Mouse (Mus musculus) heart, postnatal 10 days (tissue): ENCODE measurements at regions not wholly inside any gene's neighbourhood (a gene's known extent, or its start where the extent isn't known, plus 50 kb on each side); places are given as distances from the start of the nearest gene placed in this dataset.
"Not testable (repeated sequence)": the region's sequence is repeated elsewhere in the genome, so short reads cannot be mapped to it uniquely, and the experiment has no call there.

Experiments
- DNase-seq, 2 experiments: peaks; one replicate each; pipeline ENCODE4 v3.0.0; 2021
- intact Hi-C: fragments of 180-260 bp; cut with DNase I; formaldehyde crosslinking; loops from one replicate; pipeline ENCODE4 v1.15.1; 2025

GRCm38 (mm10) chr8:113465156-113465555, 170.2 kb upstream of the Mon1b start:
- DNase-seq: no peak
- intact Hi-C loops: no loop called here

GRCm38 (mm10) chr8:113466683-113467082, 168.7 kb upstream of the Mon1b start:
- intact Hi-C loops: no loop called here

GRCm38 (mm10) chr8:113489436-113490107, 145.8 kb upstream of the Mon1b start:
- no peak for DNase-seq
- intact Hi-C loops: no loop called here

More at GRCm38 (mm10) chr8:113466683-113467082, 168.7 kb upstream of the Mon1b start:
- no peak for DNase-seq

- no peak for DNase-seq
- intact Hi-C loops: no loop called here
These were observed 144.5 kb upstream of the Mon1b start for GRCm38 (mm10) chr8:113490891-113491290.

- peak; percentile 1 to 3 for DNase-seq
- intact Hi-C loops: no loop called here
These were observed 138.5 kb upstream of the Mon1b start for GRCm38 (mm10) chr8:113496896-113497295.

GRCm38 (mm10) chr8:113502671-113503070, 132.7 kb upstream of the Mon1b start:
- no peak for DNase-seq
- intact Hi-C loops: no loop called here

GRCm38 (mm10) chr8:113512856-113513255, 122.5 kb upstream of the Mon1b start:
- DNase-seq: no peak
- intact Hi-C loops: no loop called here

- intact Hi-C loops: no loop called here
- no peak for DNase-seq
These were observed 121.3 kb upstream of the Mon1b start for GRCm38 (mm10) chr8:113513886-113514730.

GRCm38 (mm10) chr8:113514731-113515375, 120.5 kb upstream of the Mon1b start:
- intact Hi-C loops, DNase-seq: not testable (repeated sequence)

GRCm38 (mm10) chr8:113516176-113516575, 119.2 kb upstream of the Mon1b start:
- DNase-seq: no peak
- intact Hi-C loops: no loop called here

GRCm38 (mm10) chr8:113517912-113518311, 117.5 kb upstream of the Mon1b start:
- no peak for DNase-seq
- intact Hi-C loops: no loop called here

- intact Hi-C loops: no loop called here
- DNase-seq: no peak
These were observed 111.8 kb upstream of the Mon1b start for GRCm38 (mm10) chr8:113523561-113523960.

GRCm38 (mm10) chr8:113531116-113531665, 104.2 kb upstream of the Mon1b start:
- intact Hi-C loops: no loop called here
- peak in 1 of 2 experiments; percentile 3 for DNase-seq

- DNase-seq: no peak
- intact Hi-C loops: no loop called here
These were observed 102.5 kb upstream of the Mon1b start for GRCm38 (mm10) chr8:113532881-113533280.

- DNase-seq: no peak
- intact Hi-C loops: no loop called here
These were observed 94.0 kb upstream of the Mon1b start for GRCm38 (mm10) chr8:113541437-113541836.

- intact Hi-C loops: no loop called here
- DNase-seq: no peak
These were observed 93.3 kb upstream of the Mon1b start for GRCm38 (mm10) chr8:113542082-113542481.

GRCm38 (mm10) chr8:113542713-113543112, 92.7 kb upstream of the Mon1b start:
- no peak for DNase-seq
- intact Hi-C loops: no loop called here

GRCm38 (mm10) chr8:113549200-113549599, 86.2 kb upstream of the Mon1b start:
- intact Hi-C loops: no loop called here
- DNase-seq: no peak

GRCm38 (mm10) chr8:113551454-113552273, 83.7 kb upstream of the Mon1b start:
- DNase-seq: no peak
- intact Hi-C loops: no loop called here

GRCm38 (mm10) chr8:113552826-113553225, 82.6 kb upstream of the Mon1b start:
- intact Hi-C loops: no loop called here

More at GRCm38 (mm10) chr8:113552826-113553225, 82.6 kb upstream of the Mon1b start:
- DNase-seq: no peak
